Mouse (Mus musculus) lung, postnatal 0 days (tissue): ENCODE measurements around the gene Slc7a4.

Experiments used
- CTCF ChIP-seq: IDR thresholded peaks from 2 replicates; pipeline ENCODE4 v1.5.1; 2016; ENCODE audit warnings: antibody characterized with exemption, mild to moderate bottlenecking
- EP300 ChIP-seq: IDR thresholded peaks from 2 replicates; pipeline ENCODE4 v1.6.1; 2016; ENCODE audit warnings: antibody characterized with exemption, mild to moderate bottlenecking, control low read depth

DNA sequence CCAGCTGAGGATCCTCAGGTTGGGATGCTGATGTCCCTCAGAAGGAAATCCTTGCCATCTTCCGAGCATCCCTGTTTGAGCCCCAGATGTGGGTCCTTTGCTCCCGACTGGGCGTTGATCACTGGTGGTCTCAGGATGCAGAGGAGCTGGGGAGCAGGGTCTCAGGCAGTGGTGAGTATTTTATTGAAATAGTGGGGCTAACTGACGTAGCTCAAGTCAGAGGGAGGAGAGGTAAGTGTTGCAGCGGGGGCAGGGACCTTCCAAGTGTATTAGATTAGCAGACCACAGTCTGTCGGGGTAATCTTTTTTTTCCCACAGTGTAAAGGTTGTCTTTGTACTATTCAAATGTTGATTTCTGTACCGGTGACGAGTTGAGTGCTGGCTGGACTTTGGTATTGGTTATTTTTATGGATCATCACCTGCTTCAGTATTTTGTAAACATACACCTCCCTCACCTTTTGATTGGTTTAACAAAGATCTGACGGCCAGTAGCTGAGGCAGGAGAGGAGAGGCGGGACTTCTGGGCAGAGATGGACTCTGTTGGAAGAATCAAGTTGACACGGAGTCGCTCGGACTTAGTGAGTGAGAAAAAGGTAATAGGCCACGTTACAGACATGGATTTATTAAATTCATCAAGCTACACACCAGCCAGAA is 50.2 kb downstream of the Slc7a4 start:
- TF ChIP-seq CTCF (no peak), EP300 (no peak)
